Mouse (Mus musculus): ENCODE measurements around the gene Midn. TPM values are rescaled to one million over a fixed set of nuclear protein-coding genes. Genes with fewer than 3 reads are reported as not detected.

Midn gene
- polyA plus RNA-seq, 1 experiment, result 9.3 TPM

DNA sequence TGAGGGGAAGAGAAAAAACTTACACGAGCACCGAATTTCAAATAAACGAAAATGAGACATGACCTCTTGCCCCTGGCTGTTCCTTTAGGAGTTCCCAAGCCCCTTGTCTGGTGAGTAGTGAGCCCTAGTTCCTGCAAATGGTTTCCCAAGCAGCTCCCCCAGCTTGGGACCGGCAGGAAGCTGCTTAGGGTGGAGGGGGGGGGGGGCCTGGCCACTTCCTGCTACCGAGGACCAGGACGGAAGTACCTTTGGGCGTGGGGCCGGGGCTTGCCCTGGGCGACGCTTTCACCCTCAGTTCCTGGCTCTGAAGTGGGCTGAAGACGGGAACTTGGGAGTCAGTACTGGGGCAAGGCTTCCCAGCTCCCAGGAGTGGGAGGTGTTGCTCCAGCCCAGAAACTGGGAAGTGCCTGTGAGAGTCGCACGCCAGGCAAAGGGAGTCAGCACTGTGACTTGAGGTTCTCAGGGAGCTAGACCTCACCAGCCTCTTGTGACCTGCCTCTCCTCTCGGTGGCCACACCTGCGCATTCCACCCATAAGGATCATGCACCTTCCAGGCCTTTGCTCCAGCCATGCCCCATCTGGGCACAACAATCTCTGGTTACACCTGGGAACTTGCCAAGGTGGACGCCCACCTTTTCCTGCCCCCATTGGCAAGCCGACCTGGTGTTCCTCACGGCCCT lies 10.4 kb downstream of the Midn start:
- peaks cover 86% of the 10 kb centered on the region for H3K4me1 ChIP-seq (ENCODE audit: control insufficient read depth)

GRCm38 (mm10) chr10:80159021-80159560 lies 11.0 kb downstream of the Midn start:
- TF ChIP-seq GATA1 (IDR thresholded peaks at IDR 0.05; ENCODE audit: low read length), result no peak
- TF ChIP-seq TAL1 (IDR thresholded peaks at IDR 0.05; ENCODE audit: low read length), result no peak
- peak overlapping the region; percentile 65 for H3K4me3 ChIP-seq (replicated peaks)
- H3K27me3 ChIP-seq (ENCODE audit: control insufficient read depth), result peaks cover 9% of the 10 kb centered on the region
- peaks cover 86% of the 10 kb centered on the region for H3K4me1 ChIP-seq (ENCODE audit: control insufficient read depth)
- peaks cover 36% of the 10 kb centered on the region for H3K36me3 ChIP-seq (ENCODE audit: control insufficient read depth)
- H3K9me3 ChIP-seq (ENCODE audit: control insufficient read depth, low read length), result no peaks in the 10 kb centered on the region

More for the DNA sequence above, 10.4 kb downstream of the Midn start:
- H3K27me3 ChIP-seq (ENCODE audit: control insufficient read depth), result peaks cover 5% of the 10 kb centered on the region
- peaks cover 42% of the 10 kb centered on the region for H3K36me3 ChIP-seq (ENCODE audit: control insufficient read depth)
- TF ChIP-seq TAL1 (IDR thresholded peaks at IDR 0.05; ENCODE audit: low read length) (no peak), GATA1 (IDR thresholded peaks at IDR 0.05; ENCODE audit: low read length) (no peak)
- peak overlapping the region; percentile 65 for H3K4me3 ChIP-seq (replicated peaks)
- no peaks in the 10 kb centered on the region for H3K9me3 ChIP-seq (ENCODE audit: control insufficient read depth, low read length)

DNA sequence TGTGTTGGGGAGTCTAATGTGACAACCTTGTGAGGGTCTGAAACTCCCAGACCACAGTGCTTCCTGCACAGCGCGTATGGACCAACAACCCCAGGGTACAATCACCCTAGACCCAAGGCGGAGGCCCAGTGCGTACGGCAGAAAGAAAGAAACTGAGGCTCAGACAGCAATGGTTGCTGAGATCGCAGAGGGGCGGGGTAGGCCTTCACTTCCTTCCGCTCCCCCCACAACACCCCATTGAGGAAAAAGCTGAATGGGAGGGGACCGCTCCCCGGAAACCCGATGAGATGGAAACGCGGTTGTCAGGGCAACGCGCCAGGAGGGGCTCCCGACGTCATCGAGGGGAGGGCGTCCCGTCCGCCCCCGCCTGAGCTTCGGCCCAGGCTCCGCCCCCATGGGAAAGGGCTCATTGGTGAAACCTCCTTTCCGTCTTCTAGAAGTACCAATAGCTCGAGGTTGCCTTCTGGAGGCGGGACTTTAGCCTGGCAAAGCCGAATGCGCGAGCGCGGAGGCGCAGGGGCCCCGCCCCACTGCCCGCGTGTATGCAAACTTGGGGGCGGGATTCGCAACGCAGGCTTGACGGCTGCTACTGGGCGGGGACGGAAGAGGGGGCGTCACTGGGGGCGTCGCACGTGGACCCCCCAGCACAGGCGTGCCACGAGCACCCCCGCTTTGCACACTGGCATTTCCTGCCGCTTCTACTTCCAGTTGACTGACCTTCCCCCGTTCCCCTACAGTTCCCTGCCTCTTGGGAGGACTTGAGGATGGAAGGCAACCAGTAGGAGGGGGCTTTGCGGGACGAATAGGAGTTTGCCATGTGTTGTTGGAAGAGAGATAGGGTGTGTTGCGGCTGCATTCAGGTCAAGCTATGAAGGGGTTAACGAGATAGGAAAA lies 11.7 kb downstream of the Midn start:
- Histone ChIP-seq H3K36me3 (ENCODE audit: control insufficient read depth) (peaks cover 29% of the 10 kb centered on the region), H3K9me3 (ENCODE audit: control insufficient read depth, low read length) (no peaks in the 10 kb centered on the region), H3K4me1 (ENCODE audit: control insufficient read depth) (peaks cover 86% of the 10 kb centered on the region), H3K4me3 (replicated peaks) (peak overlapping the region; percentile 65), H3K27me3 (ENCODE audit: control insufficient read depth) (peaks cover 13% of the 10 kb centered on the region)
- TF ChIP-seq GATA1 (IDR thresholded peaks at IDR 0.05; ENCODE audit: low read length) (no peak), TAL1 (IDR thresholded peaks at IDR 0.05; ENCODE audit: low read length) (no peak)

DNA sequence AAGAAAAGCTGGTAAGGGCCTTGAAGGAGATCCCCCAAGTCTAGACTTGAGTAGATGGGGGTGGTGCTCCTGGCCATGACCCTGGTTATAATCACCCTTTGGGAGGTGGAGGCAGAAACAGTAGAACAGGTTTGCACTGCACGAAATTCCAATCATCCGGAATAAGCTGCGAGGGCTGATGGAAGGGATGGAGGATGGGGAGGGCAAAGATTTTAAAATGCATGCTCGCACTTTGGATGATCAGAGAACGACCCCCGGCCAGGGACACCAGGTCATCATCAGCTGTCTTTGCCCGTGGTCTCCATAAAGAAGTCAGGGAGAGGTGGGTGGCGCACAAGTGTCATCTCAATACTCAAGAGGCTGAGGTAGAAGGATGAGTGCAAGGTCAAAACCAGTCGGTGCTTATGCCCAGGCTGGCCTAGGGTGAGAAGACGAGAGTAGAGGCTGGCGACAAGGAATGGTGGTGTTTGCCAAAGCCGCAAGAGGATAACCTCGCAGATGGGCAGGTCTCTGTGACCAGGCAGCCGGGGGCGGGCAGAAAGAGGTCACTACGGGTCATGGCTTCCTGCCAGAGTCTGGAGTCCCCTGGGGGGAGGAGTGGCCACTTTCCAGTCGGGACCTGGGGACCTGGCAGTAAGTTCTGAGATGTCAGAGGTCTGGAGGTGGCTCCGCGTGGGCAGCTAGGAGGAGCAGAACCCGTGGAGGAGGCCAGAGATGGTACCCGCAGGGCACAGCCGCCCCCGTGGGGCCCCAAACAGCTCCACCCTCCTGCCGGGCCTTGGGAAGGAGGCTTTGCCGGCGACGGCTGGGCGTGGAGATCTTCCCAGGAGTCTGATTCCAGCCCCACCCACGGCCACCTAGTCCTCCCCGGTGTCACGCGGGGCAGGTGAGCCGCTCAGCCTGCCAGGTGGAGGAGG lies 12.6 kb downstream of the Midn start:
- Histone ChIP-seq H3K4me1 (ENCODE audit: control insufficient read depth) (peaks cover 89% of the 10 kb centered on the region), H3K27me3 (ENCODE audit: control insufficient read depth) (peaks cover 13% of the 10 kb centered on the region), H3K36me3 (ENCODE audit: control insufficient read depth) (peaks cover 20% of the 10 kb centered on the region), H3K9me3 (ENCODE audit: control insufficient read depth, low read length) (no peaks in the 10 kb centered on the region), H3K4me3 (replicated peaks) (peak overlapping the region; percentile 65)
- TF ChIP-seq GATA1 (IDR thresholded peaks at IDR 0.05; ENCODE audit: low read length), result no peak
- TF ChIP-seq TAL1 (IDR thresholded peaks at IDR 0.05; ENCODE audit: low read length), result no peak

DNA sequence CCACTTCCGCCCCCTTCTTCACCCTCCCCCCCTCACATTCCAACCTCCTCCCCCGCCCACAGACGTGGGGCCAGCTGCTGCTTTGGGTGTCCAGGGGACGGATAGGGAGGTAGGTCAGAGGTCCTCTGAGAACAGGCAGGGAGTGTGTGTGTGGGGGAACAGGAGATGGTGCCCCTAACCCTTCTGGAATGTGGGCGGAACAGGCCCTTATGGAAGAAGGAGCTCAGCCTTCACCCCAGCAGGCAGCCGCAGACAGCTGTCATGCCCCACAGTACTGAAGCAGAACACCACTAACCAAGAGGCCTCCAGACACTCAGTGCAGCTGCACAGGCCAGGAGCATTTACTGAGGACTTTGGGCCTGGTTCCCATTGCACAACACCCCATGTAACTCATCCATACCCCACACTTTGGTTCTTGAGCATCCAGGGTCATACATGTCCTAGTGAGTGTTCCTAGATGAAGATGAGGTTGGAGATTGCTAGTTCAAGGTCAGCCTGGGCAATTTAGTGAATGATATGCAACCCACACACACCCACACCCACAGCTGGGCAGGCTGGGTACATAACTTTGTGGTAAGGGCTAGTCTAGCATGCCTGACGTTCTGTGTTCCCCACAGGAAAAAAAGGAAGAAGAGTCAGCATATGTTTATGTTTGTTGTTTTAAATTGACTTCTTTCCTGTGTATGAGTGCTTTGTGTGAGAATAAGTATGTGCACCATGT lies 13.6 kb downstream of the Midn start:
- Histone ChIP-seq H3K27me3 (ENCODE audit: control insufficient read depth) (peaks cover 13% of the 10 kb centered on the region), H3K9me3 (ENCODE audit: control insufficient read depth, low read length) (no peaks in the 10 kb centered on the region), H3K4me1 (ENCODE audit: control insufficient read depth) (peaks cover 92% of the 10 kb centered on the region), H3K36me3 (ENCODE audit: control insufficient read depth) (peaks cover 10% of the 10 kb centered on the region), H3K4me3 (replicated peaks) (peak overlapping the region; percentile 65)
- TF ChIP-seq TAL1 (IDR thresholded peaks at IDR 0.05; ENCODE audit: low read length) (no peak), GATA1 (IDR thresholded peaks at IDR 0.05; ENCODE audit: low read length) (no peak)

- no peaks in the 10 kb centered on the region for H3K9me3 ChIP-seq (ENCODE audit: control insufficient read depth, low read length)
- peaks cover 13% of the 10 kb centered on the region for H3K27me3 ChIP-seq (ENCODE audit: control insufficient read depth)
- peaks cover 94% of the 10 kb centered on the region for H3K4me1 ChIP-seq (ENCODE audit: control insufficient read depth)
- H3K36me3 ChIP-seq (ENCODE audit: control insufficient read depth), result peaks cover 5% of the 10 kb centered on the region
- no peak overlapping the region for H3K4me3 ChIP-seq (replicated peaks)
- TF ChIP-seq GATA1 (IDR thresholded peaks at IDR 0.05; ENCODE audit: low read length) (no peak), TAL1 (IDR thresholded peaks at IDR 0.05; ENCODE audit: low read length) (no peak)
These were observed 14.2 kb downstream of the Midn start for GRCm38 (mm10) chr10:80162243-80162608.

DNA sequence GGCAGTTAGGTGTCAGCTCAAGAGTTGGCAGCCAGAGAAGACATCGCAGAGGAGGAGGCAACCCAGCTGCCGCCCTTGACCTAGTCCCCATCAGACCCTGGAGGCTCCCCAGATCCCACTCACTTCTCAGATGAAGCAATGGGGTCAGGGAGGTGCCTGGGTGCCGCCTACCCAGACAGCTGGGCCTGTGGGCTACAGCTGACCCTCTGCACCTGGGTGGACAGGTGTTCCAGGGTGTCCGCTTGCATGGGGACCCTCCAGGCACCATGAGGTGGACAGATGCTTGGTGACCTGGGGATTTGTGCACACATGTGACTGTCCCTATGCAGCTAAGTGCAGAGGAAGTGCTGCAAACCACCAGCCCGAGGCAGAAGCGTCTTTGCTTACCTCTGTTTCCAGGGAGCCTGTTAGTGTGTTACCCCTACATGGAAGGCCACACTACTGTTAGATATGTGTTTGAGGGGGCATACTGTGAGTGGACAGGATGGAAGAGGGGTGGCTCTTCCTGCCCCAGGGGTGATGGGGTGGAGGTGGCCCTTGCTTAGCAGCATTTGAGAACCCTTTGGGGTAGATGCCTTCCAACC lies 14.7 kb downstream of the Midn start:
- Histone ChIP-seq H3K9me3 (ENCODE audit: control insufficient read depth, low read length) (no peaks in the 10 kb centered on the region), H3K4me1 (ENCODE audit: control insufficient read depth) (peaks cover 91% of the 10 kb centered on the region), H3K4me3 (replicated peaks) (no peak overlapping the region), H3K36me3 (ENCODE audit: control insufficient read depth) (no peaks in the 10 kb centered on the region; the same call in 1 of the 2 replicates), H3K27me3 (ENCODE audit: control insufficient read depth) (peaks cover 13% of the 10 kb centered on the region)
- TF ChIP-seq TAL1 (IDR thresholded peaks at IDR 0.05; ENCODE audit: low read length) (no peak), GATA1 (IDR thresholded peaks at IDR 0.05; ENCODE audit: low read length) (no peak)

DNA sequence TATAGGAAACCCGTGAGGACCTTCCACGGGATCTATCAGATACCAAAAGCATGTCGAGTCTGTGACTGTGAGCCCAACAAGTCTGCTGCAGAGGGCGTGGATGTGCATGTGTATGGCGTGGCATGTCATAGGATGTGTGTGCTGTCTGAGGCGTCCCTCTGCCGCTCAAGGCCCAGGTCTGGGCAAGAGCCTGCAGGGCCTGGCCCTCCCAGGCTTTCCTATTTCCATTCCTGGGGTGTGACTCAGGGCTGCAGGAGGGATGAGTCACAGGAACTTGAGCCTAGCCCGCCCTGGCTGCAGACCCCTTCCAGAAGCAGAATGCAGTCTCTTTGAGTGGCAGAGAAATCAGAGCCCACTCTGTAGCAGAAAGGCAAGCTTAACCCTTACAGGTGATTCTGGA lies 15.6 kb downstream of the Midn start:
- Histone ChIP-seq H3K4me3 (replicated peaks) (no peak overlapping the region), H3K36me3 (ENCODE audit: control insufficient read depth) (no peaks in the 10 kb centered on the region; the same call in 1 of the 2 replicates), H3K27me3 (ENCODE audit: control insufficient read depth) (peaks cover 13% of the 10 kb centered on the region), H3K4me1 (ENCODE audit: control insufficient read depth) (peaks cover 89% of the 10 kb centered on the region), H3K9me3 (ENCODE audit: control insufficient read depth, low read length) (no peaks in the 10 kb centered on the region)
- no peak; the same call in 2 of the 3 replicates for TF ChIP-seq TAL1 (IDR thresholded peaks at IDR 0.05; ENCODE audit: low read length)
- no peak for TF ChIP-seq GATA1 (IDR thresholded peaks at IDR 0.05; ENCODE audit: low read length)
